Mouse (Mus musculus) lung, adult 18-20 months (tissue): ENCODE measurements at regions not wholly inside any gene's neighbourhood (a gene's known extent, or its start where the extent isn't known, plus 50 kb on each side); places are given as distances from the start of the nearest gene placed in this dataset.
A peak's percentile ranks its signal among the peaks of the same experiment; 100 is the strongest.

Experiments used
- DNase-seq, 2 experiments: peaks; one replicate each; pipeline ENCODE4 v3.0.0; 2022; ENCODE audit warnings: mixed read lengths in 2 of 2

DNA sequence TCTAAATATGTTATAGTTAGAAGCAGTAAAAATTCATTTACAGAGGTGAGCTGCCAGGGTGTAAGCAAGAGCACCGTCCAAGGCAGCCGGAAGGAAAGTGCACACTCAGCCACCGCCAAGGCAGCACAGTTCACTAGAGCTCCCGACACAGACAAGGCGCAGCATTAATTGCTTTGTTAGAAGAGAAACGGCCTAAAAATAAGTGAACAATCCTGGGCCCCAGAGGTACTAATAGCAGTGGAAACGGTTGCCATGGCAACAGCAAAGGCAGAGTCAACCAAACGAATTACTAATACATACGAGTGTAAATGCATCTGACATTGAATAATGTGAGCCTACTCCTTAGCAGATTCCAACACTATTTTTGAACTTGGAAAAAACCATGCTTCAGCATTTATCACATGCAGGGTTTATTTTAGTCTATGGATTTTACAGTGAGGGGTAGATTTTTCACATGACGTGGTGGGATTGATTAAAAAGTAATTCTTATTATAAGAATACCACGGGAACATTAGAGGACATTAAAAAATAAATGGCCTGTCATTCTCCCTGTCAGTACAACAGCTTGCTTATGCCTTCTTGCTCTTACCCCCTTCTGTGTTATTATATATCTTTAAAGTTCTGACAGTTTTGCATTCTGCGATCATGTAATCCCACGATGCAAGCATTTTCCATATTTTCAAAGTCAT, 62.5 kb downstream of the Cavin4 start:
- DNase-seq, result no peak

- no peak for DNase-seq
Observed at GRCm38 (mm10) chr4:48726349-48726835, 63.1 kb downstream of the Cavin4 start.

DNA sequence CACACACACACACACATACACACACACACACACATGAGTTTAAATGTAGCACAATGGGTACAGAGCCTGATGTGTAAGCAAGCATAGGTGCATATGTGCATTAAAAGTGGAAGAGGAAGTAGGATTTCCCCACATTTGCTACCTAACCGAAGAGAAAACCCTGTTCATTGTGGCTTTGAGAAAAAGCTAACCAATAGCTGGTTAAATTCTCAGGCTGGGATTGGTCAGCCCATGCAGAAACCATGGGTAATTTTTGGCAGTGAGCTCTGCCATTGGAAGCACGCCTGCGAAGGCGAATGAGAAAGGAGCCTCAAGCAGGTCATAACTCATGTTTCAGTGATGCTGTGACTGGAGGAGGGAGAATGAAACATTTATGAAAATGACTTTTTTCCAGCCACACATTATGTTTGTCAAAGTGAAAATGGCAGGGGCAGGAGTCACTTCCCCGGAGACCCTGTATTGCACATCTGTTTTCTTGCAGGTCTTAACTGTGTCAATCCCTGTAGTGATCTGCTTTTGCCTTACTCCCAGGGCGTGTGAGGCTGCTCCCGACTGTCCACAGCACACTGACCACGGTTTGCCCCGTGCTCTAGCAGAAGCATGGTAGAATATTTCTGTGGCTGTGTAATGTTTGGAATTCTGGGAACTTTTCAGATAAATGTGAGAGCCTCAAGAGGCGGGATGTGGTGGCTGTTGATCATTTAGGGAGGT, 71.7 kb downstream of the Cavin4 start:
- no peak for DNase-seq

- peak in 1 of 2 experiments; percentile 10 for DNase-seq
Observed at GRCm38 (mm10) chr4:48746237-48746636, 82.9 kb downstream of the Cavin4 start.

DNA sequence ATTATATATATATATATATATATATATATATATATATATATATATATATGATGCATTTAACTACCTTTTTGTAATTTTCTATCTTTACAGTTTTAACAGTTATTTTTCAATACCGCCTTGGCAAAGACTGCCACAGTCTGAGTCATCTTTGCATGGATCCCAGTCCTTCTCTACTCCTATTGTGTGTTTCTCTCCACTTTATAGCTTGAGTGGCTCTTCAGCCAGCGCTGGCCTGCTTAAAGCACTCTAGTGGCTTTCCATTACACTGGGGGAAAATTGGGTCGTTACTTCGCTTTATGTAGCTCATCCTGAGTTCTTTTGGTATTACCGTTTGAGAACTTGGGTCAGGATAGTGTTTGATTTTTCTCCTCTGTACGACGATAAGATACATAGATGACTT, 86.3 kb downstream of the Cavin4 start:
- DNase-seq, result peak in 1 of 2 experiments; percentile 17

DNA sequence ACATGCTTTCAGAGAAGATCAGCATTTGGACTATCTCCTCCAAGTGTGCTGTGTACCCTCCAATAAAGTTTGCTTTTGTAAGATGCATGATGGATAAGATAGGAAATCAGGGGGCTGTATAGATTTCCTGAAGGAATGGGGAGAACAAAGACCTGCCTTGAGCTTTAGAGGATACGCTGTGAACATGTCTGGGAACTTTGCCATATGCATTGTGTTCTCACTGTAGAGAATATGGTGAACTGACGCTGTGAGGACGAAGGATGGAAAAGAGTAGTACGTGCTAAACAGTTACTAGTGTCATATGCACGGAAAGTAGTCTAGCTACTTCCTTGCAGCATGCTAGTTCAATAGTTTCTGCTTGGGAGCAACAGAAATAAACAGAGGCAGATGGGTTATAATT, 86.8 kb downstream of the Cavin4 start:
- no peak for DNase-seq

DNA sequence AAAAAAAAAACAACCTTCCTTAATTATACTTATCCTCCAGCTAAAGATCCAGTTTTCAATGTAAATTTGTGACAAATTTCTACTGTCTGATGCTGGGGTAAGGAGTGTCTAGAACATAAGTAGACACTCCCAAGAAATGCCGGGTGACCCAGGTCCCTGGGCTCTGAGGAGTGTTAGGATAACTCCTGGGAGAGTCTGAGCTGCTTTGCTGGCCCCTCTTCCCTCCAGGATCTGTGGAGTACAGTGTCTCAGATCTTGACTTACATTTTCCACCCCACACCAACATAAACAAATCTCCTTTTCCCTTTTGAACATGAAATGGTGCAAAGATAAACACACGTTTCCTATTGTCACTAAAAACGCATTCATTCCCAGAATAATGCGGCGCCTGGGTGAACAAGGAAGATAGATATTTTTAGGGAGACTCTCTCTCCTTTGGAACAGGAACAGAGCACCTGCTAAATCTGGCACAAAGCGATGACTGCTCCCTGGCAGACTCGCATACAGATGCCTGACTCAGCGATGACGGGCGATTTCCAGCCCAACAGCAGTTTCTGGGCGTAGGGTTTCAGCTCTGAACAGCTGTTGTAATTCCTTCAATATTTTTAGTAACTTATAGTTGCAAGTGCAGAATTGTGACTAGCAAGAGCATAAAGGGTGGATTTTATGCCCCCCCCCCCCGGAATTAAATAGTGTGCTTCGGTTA, 91.3 kb downstream of the Cavin4 start:
- no peak for DNase-seq

DNA sequence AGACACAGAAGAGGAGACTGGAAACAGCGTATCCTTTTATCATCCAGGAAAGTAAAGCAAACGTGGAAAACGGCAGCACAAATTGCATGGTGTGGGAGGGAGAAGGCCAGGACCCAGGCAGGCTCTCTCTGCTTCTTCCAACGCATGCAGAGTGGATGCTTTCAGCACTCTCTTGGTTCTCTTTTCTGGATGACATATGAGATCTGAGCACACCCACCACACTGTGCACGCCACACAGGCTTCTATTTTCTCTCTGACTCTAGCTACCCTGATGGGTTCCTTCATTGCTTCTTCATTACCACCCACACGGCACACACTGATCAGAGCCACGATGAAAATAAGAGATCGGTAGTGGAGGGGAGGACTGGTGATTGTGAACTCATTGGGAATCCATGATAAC, 97.3 kb downstream of the Cavin4 start:
- DNase-seq, result no peak

- DNase-seq, result no peak
Observed at GRCm38 (mm10) chr4:48766458-48766857, 103.1 kb downstream of the Cavin4 start.

DNA sequence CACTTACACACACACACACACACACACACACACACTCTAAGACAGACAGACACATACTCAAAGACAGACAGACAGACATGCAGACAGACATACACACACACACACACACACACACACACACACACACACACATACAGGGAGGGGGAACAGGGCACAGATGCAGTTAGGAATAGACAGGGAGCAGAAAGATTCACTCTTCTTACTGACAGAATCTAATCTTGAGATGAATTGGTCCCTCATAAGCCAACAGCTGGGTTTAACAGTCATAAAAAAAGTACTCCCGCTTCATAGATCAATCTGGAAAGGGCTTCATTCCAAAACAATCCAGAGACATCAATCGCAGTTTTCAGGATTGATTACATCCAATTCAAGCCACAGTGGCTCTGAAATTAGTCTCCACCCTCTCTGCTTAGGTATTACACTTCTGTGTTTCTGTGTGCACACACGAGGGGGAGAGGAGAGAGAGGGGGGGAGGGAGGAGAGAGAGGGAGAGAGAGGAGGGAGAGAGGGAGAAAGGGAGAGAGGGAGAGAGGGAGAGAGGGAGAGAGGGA, 107.2 kb downstream of the Cavin4 start:
- DNase-seq, result no peak

DNA sequence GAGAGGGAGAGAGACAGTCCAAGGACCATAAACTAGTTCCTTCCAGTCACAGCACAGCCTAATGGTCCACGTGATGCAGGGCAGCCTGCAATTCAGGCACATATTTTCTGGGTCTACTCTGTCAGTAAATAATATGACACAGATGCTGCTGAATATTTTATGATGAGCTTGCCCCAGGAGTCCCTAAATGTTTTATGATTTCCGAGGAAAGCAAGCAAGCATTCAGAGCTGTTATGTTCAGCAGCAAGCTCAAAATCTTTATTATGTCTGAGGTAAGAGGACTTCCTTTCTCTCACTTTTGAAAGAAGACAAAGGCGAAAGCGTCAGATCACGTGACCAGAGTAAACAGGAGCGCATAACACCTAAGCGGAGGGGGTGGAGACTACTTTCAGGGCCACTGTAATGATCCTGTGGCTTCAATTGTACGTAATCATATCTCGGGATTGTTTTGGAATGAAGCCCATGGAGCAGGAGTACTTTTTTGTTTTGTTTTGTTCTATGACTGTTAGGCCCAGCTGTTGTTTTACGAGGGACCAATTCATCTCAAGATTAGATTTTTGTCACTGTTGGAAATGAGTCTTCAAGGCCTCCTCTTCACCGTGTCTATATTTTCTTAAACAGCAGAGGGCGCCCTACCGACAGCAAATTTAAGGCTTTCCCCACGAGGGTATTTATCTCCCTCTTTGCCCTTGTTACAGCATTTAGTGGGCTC, 107.8 kb downstream of the Cavin4 start:
- peak in 1 of 2 experiments; percentile 28 for DNase-seq

- DNase-seq, result no peak
Observed at GRCm38 (mm10) chr4:48771836-48772235, 108.5 kb downstream of the Cavin4 start.

DNA sequence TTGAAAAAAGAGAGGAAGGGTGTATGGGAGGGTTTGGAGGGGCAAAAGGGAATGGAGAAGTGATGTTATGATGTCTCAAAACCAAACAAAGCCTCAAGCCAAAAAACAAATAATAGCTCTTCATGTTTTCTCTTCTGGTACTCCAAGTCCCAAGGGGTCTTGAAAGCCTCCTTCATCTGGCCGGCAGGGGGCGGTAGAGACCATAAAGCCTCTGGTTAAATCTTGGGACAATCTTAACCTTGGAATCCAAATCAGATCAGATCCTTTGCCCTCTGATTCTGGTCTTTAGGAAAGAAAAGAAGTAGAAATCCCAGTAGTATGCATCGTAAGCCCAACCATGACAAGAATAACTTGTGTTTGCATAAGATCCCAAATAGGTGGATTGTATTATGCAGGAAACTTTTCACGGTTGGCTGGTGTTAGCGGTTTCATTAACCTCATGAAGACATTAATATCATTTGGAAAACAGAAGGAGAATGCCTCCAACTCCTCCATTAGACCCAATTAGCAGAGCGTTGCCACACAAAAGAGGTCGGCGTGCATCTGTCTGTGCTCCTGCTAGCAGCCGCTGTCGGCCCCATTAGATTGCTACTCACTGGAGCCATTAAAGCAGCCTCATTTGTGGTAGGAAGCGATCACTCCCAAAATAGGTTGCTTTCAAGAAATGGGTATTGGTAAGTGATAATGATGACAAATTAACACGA, 116.0 kb downstream of the Cavin4 start:
- DNase-seq, result peak; percentile 8 to 19

- DNase-seq, result no peak
Observed at GRCm38 (mm10) chr4:48779955-48780354, 116.6 kb downstream of the Cavin4 start.

DNA sequence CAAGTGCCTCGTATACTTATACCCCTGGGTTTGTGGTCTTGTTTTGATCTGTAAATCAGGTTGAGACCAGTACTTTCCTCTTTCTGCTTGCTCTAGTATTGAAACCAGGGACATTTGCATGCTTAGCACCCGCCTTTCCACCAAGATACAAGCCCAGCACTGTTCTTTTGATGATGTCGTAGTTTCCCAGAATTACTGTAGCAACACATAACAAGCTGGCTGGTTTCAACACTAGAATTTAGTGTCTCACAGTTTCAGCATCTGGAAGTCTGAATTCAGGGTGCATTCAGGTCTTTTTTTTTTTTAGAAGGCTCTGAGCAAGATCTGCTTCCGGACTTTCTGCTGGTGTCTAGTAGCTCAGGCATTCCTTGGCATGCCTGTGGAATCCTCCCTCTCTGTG, 117.8 kb downstream of the Cavin4 start:
- DNase-seq, result no peak

DNA sequence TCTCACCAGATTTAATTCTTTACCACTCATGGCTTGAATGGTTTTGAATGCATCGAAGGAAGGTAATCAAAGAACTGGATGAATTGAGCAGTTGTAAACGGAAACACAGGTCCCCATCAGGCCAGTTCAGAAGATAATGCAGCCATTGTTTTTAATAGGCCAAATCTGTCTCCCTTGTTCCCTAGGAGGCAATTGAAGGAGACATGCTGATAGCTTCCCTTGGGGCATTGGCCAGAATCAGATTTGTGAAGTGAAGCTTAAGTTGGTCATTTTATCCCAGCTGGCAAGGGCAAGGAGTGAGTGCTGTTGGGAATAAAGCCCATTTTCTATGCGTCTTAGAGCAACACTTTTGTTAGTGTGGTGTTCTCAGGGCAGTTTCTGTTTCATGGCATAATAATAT, 119.4 kb downstream of the Cavin4 start:
- DNase-seq, result no peak

GRCm38 (mm10) chr4:48791096-48791495, 127.8 kb downstream of the Cavin4 start:
- DNase-seq, result no peak

DNA sequence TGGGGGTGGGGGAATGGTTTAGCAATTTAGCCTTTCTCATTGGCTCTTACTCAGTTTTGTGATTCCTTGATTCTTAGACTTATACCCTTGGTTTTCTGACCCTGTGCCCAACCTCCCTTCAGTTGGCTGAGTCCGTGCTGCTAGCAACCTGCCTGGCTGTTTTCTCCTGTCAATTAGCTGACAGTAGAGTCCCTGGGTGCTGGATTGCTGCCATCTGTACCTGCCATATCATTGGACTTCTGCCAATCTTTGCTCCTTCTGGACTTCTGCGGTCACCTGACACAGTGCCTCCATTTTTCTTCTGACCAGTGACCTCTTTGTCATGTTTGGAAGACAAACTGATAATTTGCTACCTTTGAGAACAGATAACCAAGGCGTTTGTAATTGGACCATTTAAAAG, 140.5 kb downstream of the Cavin4 start:
- DNase-seq, result no peak

GRCm38 (mm10) chr4:48808571-48808970, 145.3 kb downstream of the Cavin4 start:
- no peak for DNase-seq

DNA sequence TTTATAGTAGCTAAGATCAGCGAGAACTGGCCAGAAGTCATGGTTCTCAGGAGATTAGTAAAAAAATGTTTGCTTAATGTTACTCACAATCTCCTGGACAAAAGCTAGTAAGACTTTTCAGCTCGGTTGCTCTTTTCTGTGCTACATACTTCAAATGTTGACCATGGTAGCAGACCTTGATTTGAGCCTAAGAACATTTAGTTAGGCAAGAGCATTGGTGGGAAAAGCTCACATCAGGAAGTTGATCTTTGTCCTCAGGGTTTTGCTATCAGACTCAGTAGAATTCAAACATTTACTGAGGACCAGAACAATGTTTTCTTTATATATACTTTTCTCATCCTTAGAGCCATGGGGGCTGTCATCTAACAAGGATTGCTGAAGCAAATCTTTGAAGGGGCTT, 170.4 kb downstream of the Cavin4 start:
- no peak for DNase-seq

GRCm38 (mm10) chr4:48842777-48843214, 179.5 kb downstream of the Cavin4 start:
- no peak for DNase-seq

GRCm38 (mm10) chr4:48871105-48871504, 188.0 kb upstream of the Plppr1 start:
- DNase-seq, result no peak
